In the genomic region with DNA sequence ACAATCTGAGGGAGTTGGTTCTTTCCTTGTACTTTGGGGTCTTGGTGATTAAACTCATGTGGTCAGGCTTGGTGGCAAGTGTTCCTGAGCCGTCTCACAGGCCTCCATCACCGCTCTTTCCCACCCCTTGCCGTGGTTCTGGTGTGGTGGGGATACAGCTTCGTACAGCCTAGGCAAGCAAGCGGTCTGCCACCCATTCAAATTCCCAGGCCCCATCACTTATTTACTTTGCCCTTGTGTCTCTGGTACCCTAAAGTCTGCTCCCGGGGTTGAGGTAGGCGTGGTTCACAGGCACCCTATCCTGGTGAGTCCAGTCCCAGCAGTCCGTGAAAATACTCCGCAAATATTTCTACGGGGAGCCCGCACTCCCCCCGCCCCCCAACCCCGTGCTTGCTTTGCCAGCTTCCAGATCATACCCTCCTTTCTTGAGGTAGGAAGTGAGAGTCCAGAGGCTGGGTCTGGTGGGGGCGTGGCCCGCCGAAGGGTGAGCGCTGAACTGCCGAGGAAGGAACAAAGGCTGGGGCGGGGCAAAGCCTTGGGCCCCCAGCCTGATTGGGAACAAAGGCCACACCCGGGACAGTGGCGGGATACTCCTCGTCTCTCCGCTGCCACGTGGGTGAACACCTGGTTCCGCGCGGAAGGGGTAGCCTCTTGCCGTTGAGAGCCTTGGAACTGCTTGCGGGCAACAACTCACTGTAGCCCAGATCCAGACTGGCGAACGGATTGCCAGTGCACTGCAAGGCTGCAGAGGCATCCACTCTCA, we compare ENCODE assay signal across 8 mouse cellular contexts. TPM values are rescaled to one million over a fixed set of nuclear protein-coding genes. Genes with fewer than 3 reads are reported as not detected.
A peak's percentile ranks its signal among the peaks of the same experiment; 100 is the strongest.
DNase-seq lines count a peak whose midpoint lies in the region; ATAC-seq and TF ChIP-seq lines count a peak whose summit lies in the region.

No protein-coding gene starts in this region.

- peak overlapping the region; percentile 77 for H3K4me3 ChIP-seq in left cerebral cortex, adult 2 months
- peak overlapping the region; percentile 72 for H3K4me3 ChIP-seq in intestine, embryonic 14.5 days (ENCODE audit: low read depth, low read length)
- peak overlapping the region; percentile 95 for H3K4me3 ChIP-seq in liver, embryonic 16.5 days (ENCODE audit: low read depth, low read length)

- intact Hi-C loops in left cerebral cortex, adult 2 months (cut with DNase I): loop anchor here (5.0 kb wide), 1 partner anchor 46 kb away; a partner anchor contains a TSS

- peak overlapping the region; percentile 94 for H3K9ac ChIP-seq in intestine, embryonic 14.5 days (ENCODE audit: low read length)
- peak overlapping the region; percentile 93 for H3K9ac ChIP-seq in liver, embryonic 16.5 days (ENCODE audit: low read depth, low read length)

- H3K27me3 ChIP-seq in intestine, embryonic 14.5 days (replicated peaks; ENCODE audit: control insufficient read depth, insufficient read depth, low read length): no peaks in the 10 kb centered on the region
- H3K27me3 ChIP-seq in liver, embryonic 16.5 days (ENCODE audit: control insufficient read depth, insufficient read depth, low read depth, low read length): no peaks in the 10 kb centered on the region

- peak in 1 of 2 experiments; percentile 32 for DNase-seq in left cerebral cortex, adult 2 months (ENCODE audit: extremely low spot score in 1 of 2, low spot score in 2 of 2)
- no peak for DNase-seq in left cerebral cortex, adult 11 months (ENCODE audit: low spot score)
- DNase-seq in cerebellum, postnatal 14 days: peak; percentile 56 to 57
- DNase-seq in gastrocnemius, postnatal 25 days: peak; percentile 68
- peak; percentile 88 for DNase-seq in intestine, embryonic 14.5 days (ENCODE audit: low spot score)
- DNase-seq in neural tube, embryonic 10.5 days (ENCODE audit: extremely low spot score, low spot score): peak; percentile 90
- DNase-seq in thymus, postnatal 0 days (ENCODE audit: low spot score): peak; percentile 79

- H3K4me2 ChIP-seq in intestine, embryonic 14.5 days (ENCODE audit: low read length): peak overlapping the region; percentile 70
- H3K4me2 ChIP-seq in liver, embryonic 16.5 days (ENCODE audit: low read depth, low read length): peak overlapping the region; percentile 97

- peaks cover 14% of the 10 kb centered on the region for H3K4me1 ChIP-seq in intestine, embryonic 14.5 days (replicated peaks; ENCODE audit: control insufficient read depth, insufficient read depth, low read length)
- peaks cover 30% of the 10 kb centered on the region for H3K4me1 ChIP-seq in liver, embryonic 16.5 days (ENCODE audit: control insufficient read depth, low read depth, low read length)

- 4% methylated on average over 31 of the region's 31 CpGs for WGBS in intestine, embryonic 14.5 days
- 4% methylated on average over 31 of the region's 31 CpGs for WGBS in liver, embryonic 16.5 days (ENCODE audit: insufficient replicate concordance)

- H3K36me3 ChIP-seq in intestine, embryonic 14.5 days (ENCODE audit: control insufficient read depth, insufficient read depth, low read length): peaks cover 25% of the 10 kb centered on the region
- peaks cover 23% of the 10 kb centered on the region for H3K36me3 ChIP-seq in liver, embryonic 16.5 days (ENCODE audit: control insufficient read depth, insufficient read depth)

- peak; percentile 73 for ATAC-seq in intestine, embryonic 14.5 days (replicated peaks; ENCODE audit: low FRiP score, low TSS enrichment, low read depth)
- peak; percentile 19 for ATAC-seq in liver, embryonic 16.5 days (ENCODE audit: low read depth)

- H3K27ac ChIP-seq in left cerebral cortex, adult 2 months: no peak overlapping the region
- peak overlapping the region; percentile 99 for H3K27ac ChIP-seq in intestine, embryonic 14.5 days (ENCODE audit: low read depth)
- peak overlapping the region; percentile 51 for H3K27ac ChIP-seq in liver, embryonic 16.5 days (ENCODE audit: low read length)

- TF ChIP-seq CTCF in left cerebral cortex, adult 2 months (IDR thresholded peaks at IDR 0.05): no peak

- H3K9me3 ChIP-seq in intestine, embryonic 14.5 days (ENCODE audit: control insufficient read depth, low read length): no peaks in the 10 kb centered on the region
- H3K9me3 ChIP-seq in liver, embryonic 16.5 days (replicated peaks; ENCODE audit: control insufficient read depth, low read length): no peaks in the 10 kb centered on the region

RNA-seq across cellular contexts. Expression of a gene that starts 11.7 kb away (rescaled TPM):
- total RNA-seq in left cerebral cortex, adult 2 months (2021): 100 to 1,000 TPM; 134 to 150 TPM
- total RNA-seq in gastrocnemius, postnatal 25 days (2021): 10 to 100 TPM; 76.1 to 89.9 TPM
- 157 and 161 TPM in 2 replicates for polyA plus RNA-seq in intestine, embryonic 14.5 days (2014; fragmentation: Nextera tagmentation; extraction: Ambion mirVana)
- polyA plus RNA-seq in liver, embryonic 16.5 days (2015; fragmentation: Nextera tagmentation; extraction: Ambion mirVana): 119 and 122 TPM in 2 replicates
- 226 and 230 TPM in 2 replicates for polyA plus RNA-seq in thymus, postnatal 0 days (2015; fragmentation: Nextera tagmentation; extraction: Ambion mirVana)

RNA-seq across cellular contexts. Expression of a gene that starts 13.1 kb away (rescaled TPM):
- 10 to 100 TPM; 34.0 to 35.8 TPM for total RNA-seq in left cerebral cortex, adult 2 months (2021)
- 1 to 10 TPM; 2.7 to 4.9 TPM for total RNA-seq in gastrocnemius, postnatal 25 days (2021)
- polyA plus RNA-seq in intestine, embryonic 14.5 days (2014; fragmentation: Nextera tagmentation; extraction: Ambion mirVana): 23.7 and 26.9 TPM in 2 replicates
- polyA plus RNA-seq in liver, embryonic 16.5 days (2015; fragmentation: Nextera tagmentation; extraction: Ambion mirVana): 10.0 and 11.4 TPM in 2 replicates
- polyA plus RNA-seq in thymus, postnatal 0 days (2015; fragmentation: Nextera tagmentation; extraction: Ambion mirVana): 27.8 and 30.8 TPM in 2 replicates

RNA-seq across cellular contexts. Expression of a gene that starts 15.1 kb away (rescaled TPM):
- total RNA-seq in left cerebral cortex, adult 2 months (2021): 100 to 1,000 TPM; 220 to 227 TPM
- total RNA-seq in gastrocnemius, postnatal 25 days (2021): 100 to 1,000 TPM; 132 to 138 TPM
- 72.7 and 124 TPM in 2 replicates for polyA plus RNA-seq in intestine, embryonic 14.5 days (2014; fragmentation: Nextera tagmentation; extraction: Ambion mirVana)
- polyA plus RNA-seq in liver, embryonic 16.5 days (2015; fragmentation: Nextera tagmentation; extraction: Ambion mirVana): 10.6 and 14.3 TPM in 2 replicates
- 90.8 and 91.5 TPM in 2 replicates for polyA plus RNA-seq in thymus, postnatal 0 days (2015; fragmentation: Nextera tagmentation; extraction: Ambion mirVana)

RNA-seq across cellular contexts. Expression of a gene that starts 24.0 kb away (rescaled TPM):
- 100 to 1,000 TPM; 220 to 221 TPM for total RNA-seq in left cerebral cortex, adult 2 months (2021)
- total RNA-seq in gastrocnemius, postnatal 25 days (2021): 10 to 100 TPM; 59.1 to 60.7 TPM
- 390 and 414 TPM in 2 replicates for polyA plus RNA-seq in intestine, embryonic 14.5 days (2014; fragmentation: Nextera tagmentation; extraction: Ambion mirVana)
- polyA plus RNA-seq in liver, embryonic 16.5 days (2015; fragmentation: Nextera tagmentation; extraction: Ambion mirVana): 50.0 and 57.9 TPM in 2 replicates
- 236 and 274 TPM in 2 replicates for polyA plus RNA-seq in thymus, postnatal 0 days (2015; fragmentation: Nextera tagmentation; extraction: Ambion mirVana)

RNA-seq across cellular contexts. Expression of a gene that starts 25.0 kb away (rescaled TPM):
- total RNA-seq in left cerebral cortex, adult 2 months (2021): under 1 TPM in 1 of 2 experiments, not detected in 1; 0.44 TPM
- total RNA-seq in gastrocnemius, postnatal 25 days (2021): not detected
- polyA plus RNA-seq in intestine, embryonic 14.5 days (2014; fragmentation: Nextera tagmentation; extraction: Ambion mirVana): 0.38 TPM in 1 of 2 replicates, not detected in the other
- polyA plus RNA-seq in liver, embryonic 16.5 days (2015; fragmentation: Nextera tagmentation; extraction: Ambion mirVana): 23.6 and 26.5 TPM in 2 replicates
- 0.06 and 0.08 TPM in 2 replicates for polyA plus RNA-seq in thymus, postnatal 0 days (2015; fragmentation: Nextera tagmentation; extraction: Ambion mirVana)
